Mouse (Mus musculus) megakaryocyte progenitor cell, adult 5-6 weeks (primary cell): Measurements from ENCODE around the gene Dhh. TPM values are rescaled to one million over a fixed set of nuclear protein-coding genes. Genes with fewer than 3 reads are reported as not detected.

ENCODE experiments used
- ATAC-seq: replicated peaks from 2 replicates; pipeline ENCODE4 v1.8.0; 2016; ENCODE audit warnings: mild to moderate bottlenecking, moderate TSS enrichment, inconsistent platforms; ENCODE audit not compliant: poor library complexity
- total RNA-seq, 2 experiments: library from RNA; stranded (forward) in 1 of 2; stranded (reverse) in 1 of 2; fragments of 157-497, 149-512 nt in 1 of 2; fragments of 200-1000 nt in 1 of 2; gene quantifications; 2 replicates each; pipeline versions ENCODE4 v1.2.3 to v1.2.4; 2015 to 2017

The Dhh gene
- total RNA-seq, 2 experiments from 2014 or later = not detected

DNA sequence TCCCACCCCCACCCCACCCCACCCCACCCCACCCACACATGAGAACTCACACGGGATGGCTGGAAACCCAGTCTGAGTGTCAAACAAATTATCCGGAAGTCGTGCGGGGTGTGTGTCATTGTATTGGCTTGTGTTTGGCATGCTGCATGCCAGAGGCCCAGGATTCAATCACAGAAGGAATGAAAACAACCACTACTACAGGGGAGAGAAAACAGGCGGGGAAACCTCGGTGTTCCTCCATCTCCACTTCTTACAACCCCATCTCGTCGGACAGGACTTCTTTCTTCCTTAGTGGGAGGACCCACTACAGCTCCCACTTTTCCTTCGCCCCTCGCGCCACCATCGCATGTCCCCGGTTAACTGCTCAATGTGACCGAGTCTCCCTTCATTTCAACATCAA lies 18.8 kb upstream of the Dhh start:
- no peak for ATAC-seq

GRCm38 (mm10) chr15:98916016-98916415 lies 17.7 kb upstream of the Dhh start:
- ATAC-seq = no peak

DNA sequence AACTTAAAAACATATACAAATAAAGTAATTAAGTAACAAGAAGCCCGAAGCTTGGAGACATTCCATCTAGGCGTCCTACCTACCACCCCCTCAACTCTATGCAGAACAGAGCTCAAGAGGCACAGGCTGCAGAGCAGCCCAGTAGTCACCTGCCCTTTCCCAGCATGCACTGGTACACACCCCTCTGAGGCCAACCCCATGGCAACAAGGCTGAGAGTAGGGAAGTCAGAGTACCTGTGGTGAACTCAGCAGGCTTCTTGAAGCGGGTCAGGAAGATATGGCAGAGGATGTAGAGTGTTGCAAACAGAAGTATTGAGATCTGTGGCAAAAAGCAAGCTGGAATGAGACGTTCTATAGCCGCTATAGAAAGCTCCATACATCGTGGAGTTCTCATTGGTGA lies 16.6 kb upstream of the Dhh start:
- ATAC-seq = no peak

DNA sequence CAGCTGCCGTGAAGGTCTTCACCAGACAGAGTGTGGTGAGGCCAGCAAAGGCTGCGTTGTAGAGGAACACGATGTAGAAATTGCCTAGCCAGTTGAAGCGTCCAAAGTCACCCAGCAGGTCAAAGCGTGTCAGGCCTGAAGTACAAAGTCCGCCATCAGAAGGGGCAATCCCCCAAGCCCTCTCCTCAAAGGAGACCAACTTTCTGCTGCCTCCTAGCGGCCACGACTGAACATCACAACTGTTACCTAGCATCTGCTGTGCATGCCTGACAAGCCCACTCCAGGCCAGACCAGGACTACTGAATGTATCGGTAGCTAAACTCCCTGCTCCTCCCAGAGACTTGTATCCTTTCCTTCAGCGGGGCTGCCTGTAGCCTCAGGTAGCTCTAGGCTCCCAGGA lies 6.4 kb upstream of the Dhh start:
- ATAC-seq = peak; percentile 66

DNA sequence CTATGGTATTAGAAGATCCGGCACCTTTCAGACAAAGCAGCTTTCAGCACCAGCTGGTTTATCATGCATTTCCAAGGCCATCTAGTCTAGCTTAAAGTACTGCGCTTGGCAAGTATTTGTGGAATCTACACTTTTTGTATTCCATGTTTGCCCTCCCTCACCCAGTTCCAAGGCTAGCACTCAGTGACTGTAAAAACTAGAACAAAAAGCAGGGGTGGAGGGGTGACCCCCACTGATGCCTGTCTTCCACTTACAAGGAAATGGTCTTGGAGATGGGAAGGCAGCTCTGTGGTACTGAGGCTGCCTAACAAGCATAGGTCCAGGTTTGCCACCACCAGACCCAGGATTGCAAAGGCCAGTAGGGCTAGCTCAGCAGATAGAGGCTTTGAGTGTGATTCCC lies 4.3 kb upstream of the Dhh start:
- no peak for ATAC-seq

DNA sequence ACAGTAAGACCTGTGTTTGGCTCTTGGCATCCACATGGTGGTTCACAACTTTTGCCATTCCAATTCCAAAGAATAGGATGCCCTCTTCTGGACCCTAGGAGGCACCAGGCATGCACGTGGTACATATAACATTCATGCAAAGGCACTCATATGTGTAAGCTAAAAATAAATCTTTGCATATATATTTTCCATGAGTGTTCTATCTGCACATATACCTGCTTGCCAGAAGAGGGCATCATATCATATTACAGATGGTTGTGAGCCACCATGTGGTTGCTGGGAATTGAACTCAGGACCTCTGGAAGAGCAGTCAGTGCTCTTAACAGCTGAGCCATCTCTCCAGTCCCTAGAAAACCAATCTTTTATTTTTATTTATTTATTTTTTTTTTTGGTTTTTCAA lies 3.2 kb upstream of the Dhh start:
- ATAC-seq = no peak

DNA sequence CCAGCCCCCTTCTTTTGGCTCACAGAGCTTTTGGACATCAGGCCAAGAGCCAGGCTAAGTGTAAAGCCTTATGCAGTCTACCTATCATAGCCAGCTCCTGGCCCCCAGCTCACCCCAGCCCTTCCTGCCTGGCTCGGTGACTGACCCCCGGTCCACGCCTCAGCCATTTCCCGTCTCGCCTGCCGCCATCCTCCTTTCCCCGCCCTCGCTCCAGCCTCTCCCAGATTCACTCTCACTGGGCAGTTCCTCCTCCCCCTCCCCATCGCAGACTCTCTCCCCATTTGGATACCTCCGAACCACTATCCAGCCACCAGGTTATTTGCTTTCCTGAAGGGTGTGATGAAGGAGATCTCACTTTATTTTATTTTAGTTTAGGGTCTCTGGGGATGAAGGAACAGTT lies 845 bp downstream of the Dhh start:
- ATAC-seq = no peak

- ATAC-seq = no peak
Observed at GRCm38 (mm10) chr15:98895635-98896589, 2.4 kb downstream of the Dhh start.

DNA sequence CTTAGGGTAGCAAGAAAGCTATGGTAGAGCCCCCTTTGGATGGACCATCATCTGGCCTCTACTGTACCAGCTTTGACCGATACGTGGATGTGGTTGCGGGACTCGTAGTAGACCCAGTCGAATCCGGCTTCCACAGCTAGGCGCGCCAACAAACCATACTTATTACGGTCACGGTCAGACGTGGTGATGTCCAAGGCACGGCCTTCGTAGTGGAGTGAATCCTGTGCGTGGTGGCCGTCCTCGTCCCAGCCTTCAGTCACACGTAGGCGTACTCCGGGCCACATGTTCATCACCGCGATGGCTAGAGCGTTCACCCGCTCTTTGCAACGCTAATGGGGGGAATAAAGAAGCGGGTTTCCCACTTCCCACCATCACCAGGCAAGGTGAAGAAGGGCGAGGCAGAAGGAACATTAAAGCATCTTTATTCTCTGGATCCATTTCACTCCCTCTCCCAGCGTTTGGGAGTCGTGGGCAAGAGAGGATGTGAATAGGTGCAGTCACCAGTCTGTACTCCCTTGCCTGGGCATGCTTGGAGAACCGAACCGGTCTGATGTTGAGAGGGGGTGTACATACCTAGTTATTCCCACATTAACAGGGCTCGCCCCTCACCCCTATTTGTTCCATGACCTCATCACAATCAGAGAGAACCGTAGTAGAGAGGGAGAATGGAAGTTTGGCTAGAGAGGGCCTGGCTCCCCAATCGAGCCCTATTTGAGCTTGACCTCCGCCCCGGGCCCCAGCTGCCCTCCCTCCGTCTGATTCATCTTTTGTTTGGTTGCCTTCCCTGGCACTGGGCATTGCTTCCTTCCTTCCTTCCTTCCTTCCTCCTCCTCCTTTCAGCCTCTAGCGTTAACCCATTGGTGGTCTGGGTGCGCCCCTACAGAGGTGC lies 3.4 kb downstream of the Dhh start:
- ATAC-seq = no peak

- no peak for ATAC-seq
Observed at GRCm38 (mm10) chr15:98893940-98894745, 4.2 kb downstream of the Dhh start, which contains the start of gene Rhebl1. Rhebl1 (minus strand) TSS chr15:98894540.

DNA sequence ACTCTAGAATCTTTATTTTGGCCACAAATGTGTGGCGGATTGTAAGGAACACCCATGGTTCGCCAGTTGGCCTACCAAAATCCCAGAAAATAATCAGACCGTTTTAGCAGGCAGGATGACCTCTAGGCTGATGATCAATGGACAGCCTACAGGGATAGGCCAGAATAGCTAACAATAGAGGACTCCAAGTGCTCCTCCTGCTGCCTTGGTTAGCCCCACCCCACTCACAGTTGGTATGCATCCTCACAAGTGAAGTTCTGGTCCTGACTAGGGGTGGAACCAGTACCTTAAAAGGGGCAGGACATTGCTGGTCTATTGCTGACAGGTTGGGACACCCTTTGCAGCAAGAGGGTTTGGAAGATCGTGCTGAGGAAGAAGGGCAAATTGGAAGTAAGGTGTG lies 5.3 kb downstream of the Dhh start:
- ATAC-seq = no peak

- peak; percentile 96 for ATAC-seq
Observed at GRCm38 (mm10) chr15:98891907-98892606, 6.3 kb downstream of the Dhh start.

DNA sequence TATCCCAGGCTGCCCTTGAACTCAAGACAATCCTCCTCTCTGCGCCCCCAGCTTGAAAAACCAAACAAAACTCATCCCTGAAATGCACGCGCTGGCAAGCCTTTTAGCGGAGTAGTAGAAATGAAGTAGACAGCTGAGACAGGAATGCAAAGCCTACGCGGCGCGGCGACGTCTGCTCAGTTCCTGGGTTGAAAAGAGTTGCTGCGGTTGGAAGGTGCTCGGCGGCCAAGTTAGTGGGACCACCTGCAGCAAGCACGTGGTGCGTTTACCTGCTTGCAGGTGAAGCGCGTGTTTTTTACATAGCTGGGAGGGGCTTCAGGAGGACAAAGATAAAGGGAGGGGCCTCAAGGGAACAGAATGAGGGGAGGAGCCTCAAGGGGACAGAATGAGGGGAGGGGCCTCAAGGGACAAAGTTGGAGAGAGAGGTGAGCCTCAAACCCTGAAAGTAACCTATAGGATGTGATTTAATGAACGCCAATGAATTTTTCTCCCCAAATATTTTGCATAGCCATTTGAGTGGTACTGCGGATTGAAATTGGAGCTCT lies 7.1 kb downstream of the Dhh start:
- no peak for ATAC-seq

DNA sequence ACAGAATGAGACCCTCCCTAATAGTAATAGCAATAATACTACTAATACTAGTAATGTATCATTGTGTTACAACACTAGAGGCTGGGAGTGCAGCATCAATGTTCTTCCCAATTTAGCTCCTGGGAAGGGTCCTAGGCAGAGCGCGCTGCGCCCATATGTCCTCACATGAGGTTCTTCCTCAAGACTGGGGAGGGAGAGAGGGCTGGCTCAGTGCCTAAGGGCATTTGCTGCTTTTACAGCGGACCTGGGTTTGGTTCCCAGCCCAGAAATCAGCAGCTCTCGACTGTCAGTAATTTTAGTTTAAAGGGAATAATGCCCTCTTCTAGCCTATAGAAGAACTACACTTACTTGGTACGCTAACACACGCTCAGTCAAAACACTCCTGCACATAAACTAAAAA lies 10.8 kb downstream of the Dhh start:
- ATAC-seq = no peak

- ATAC-seq = no peak
Observed at GRCm38 (mm10) chr15:98886667-98887387, 11.5 kb downstream of the Dhh start.

DNA sequence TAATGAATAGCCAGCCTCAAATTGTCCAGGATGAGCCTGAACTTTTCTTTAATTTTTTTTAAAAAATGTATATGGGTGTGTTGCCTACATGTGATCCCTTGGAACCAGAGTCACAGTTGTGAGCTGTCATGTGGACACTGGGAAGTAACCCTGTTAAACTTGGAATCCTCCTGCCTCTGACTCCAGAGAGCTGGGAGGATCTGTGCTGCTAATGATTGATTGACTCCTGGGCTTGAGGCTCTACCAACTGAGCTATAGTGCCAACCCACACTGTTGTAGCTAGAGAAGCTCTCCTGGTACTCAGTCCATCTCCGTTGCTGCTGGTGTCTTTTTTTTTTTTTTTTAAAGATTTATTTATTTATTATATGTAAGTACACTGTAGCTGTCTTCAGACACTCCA lies 14.2 kb downstream of the Dhh start:
- no peak for ATAC-seq

DNA sequence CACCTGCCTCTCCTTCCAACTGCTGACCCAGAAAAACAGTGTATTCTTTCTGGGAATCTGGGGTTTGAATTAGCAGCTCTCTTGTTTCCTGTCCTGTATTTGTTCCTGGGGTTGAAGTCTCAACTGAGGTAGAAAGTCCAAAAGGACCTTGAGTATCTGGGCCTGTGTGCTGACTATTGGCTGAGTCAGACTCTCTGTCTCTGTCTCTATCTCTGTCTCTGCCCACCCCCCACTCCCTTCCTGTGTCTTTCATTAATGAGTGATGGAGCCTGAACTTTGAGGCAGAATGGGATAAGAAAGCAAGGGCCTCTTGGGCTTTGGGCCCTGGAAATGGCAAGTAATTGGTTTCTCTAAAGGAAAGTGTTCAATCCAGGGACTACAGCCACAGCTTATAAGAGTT lies 14.7 kb downstream of the Dhh start:
- ATAC-seq = no peak

GRCm38 (mm10) chr15:98881656-98882008 lies 16.7 kb downstream of the Dhh start:
- ATAC-seq = no peak

DNA sequence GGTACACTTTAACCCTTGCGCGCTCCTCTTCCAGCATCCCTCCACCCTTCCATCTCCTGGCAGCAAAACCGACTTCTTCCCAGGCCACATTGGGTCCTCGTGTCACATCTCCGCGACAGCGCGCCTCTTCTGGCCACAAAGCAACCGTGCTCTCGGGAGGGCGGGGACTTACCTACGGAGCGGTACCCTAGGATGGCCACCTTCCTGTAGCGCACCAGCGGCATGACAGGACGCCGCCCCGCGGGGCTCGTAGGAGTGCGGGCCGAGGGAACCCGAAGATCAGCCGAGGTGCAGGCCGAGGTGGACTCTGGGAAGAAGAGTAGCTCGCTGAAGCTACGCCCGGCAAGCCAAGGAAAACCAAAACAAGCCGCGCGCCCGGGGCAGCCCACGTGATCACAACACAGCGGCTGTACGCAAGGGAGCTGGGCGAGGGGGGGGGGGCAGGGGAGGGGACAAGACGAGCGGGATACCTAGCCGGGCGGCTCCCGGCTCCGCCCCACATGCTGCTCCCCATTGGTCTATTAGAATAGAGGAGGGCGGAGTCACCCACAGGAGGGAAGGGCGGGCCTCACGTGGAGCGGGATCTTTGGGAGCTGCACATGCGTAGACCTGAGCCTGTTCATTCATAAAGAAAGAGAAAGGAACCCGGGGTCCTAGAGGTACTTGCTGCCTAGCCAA lies 17.2 kb downstream of the Dhh start:
- ATAC-seq = peak; percentile 92
